Mouse (Mus musculus) naive thymus-derived CD4-positive, alpha-beta T cell, adult 2 months (primary cell): ENCODE data around the gene Gpr39.

Experiments
- DNase-seq: peaks from one replicate; pipeline ENCODE4 v3.0.0-alpha.2; 2011; ENCODE audit warnings: low read depth

Gpr39 gene

GRCm38 (mm10) chr1:125813141-125813782 lies 136.5 kb downstream of the Gpr39 start:
- DNase-seq: no peak

GRCm38 (mm10) chr1:125821101-125821500 lies 144.3 kb downstream of the Gpr39 start:
- no peak for DNase-seq

- DNase-seq: no peak
Observed at GRCm38 (mm10) chr1:125823611-125824010, 146.8 kb downstream of the Gpr39 start.

GRCm38 (mm10) chr1:125837507-125837906 lies 160.7 kb downstream of the Gpr39 start:
- no peak for DNase-seq

- DNase-seq: no peak
Observed at GRCm38 (mm10) chr1:125839746-125840392, 163.1 kb downstream of the Gpr39 start.

- no peak for DNase-seq
Observed at GRCm38 (mm10) chr1:125854646-125855045, 177.9 kb downstream of the Gpr39 start.

GRCm38 (mm10) chr1:125858631-125859030 lies 181.8 kb downstream of the Gpr39 start:
- DNase-seq: no peak

- no peak for DNase-seq
Observed at GRCm38 (mm10) chr1:125870056-125870455, 193.3 kb downstream of the Gpr39 start.

- DNase-seq: no peak
Observed at GRCm38 (mm10) chr1:125893158-125893557, 216.4 kb downstream of the Gpr39 start.

GRCm38 (mm10) chr1:125910211-125910870 lies 233.5 kb downstream of the Gpr39 start:
- DNase-seq: no peak

- DNase-seq: no peak
Observed at GRCm38 (mm10) chr1:125910871-125911265, 234.1 kb downstream of the Gpr39 start.

- no peak for DNase-seq
Observed at GRCm38 (mm10) chr1:125911337-125911900, 234.6 kb downstream of the Gpr39 start.

GRCm38 (mm10) chr1:125911901-125912445 lies 235.2 kb downstream of the Gpr39 start:
- DNase-seq: no peak

- DNase-seq: no peak
Observed at GRCm38 (mm10) chr1:125912601-125913600, 236.1 kb downstream of the Gpr39 start, which contains the start of gene Lypd1. Lypd1 (minus strand) TSS chr1:125913101.

GRCm38 (mm10) chr1:125920696-125921095 lies 243.9 kb downstream of the Gpr39 start:
- no peak for DNase-seq

GRCm38 (mm10) chr1:125923062-125923461 lies 246.3 kb downstream of the Gpr39 start:
- DNase-seq: no peak
